Mouse (Mus musculus): Measurements from ENCODE around the gene Grk1. TPM values are rescaled to one million over a fixed set of nuclear protein-coding genes. Genes with fewer than 3 reads are reported as not detected.

Gene Grk1
- not detected in 2 replicates for polyA plus RNA-seq (2012; rRNA removed; ENCODE audit: low replicate concordance)

GRCm38 (mm10) chr8:13404666-13405131 is at the start of gene Grk1:
Grk1 (plus strand) TSS chr8:13405081.

GRCm38 (mm10) chr8:13396725-13397124 is 8.2 kb upstream of the Grk1 start, which contains the start of gene Atp4b:
Atp4b (minus strand) TSS chr8:13396825.

GRCm38 (mm10) chr8:13434889-13435288 is 30.0 kb downstream of the Grk1 start, which contains the start of gene Tmem255b:
Tmem255b (plus strand) TSS chr8:13435189.

Other genes with a start within 250 kb of the Grk1 start
- 250 and 529 TPM in 2 replicates for gene Lamp1, start 245.9 kb upstream of the Grk1 start, polyA plus RNA-seq (2012; rRNA removed; ENCODE audit: low replicate concordance)
- gene Grtp1, start 204.5 kb upstream of the Grk1 start, polyA plus RNA-seq (2012; rRNA removed; ENCODE audit: low replicate concordance) = 25.9 and 43.3 TPM in 2 replicates
- gene Adprhl1, start 150.9 kb upstream of the Grk1 start, polyA plus RNA-seq (2012; rRNA removed; ENCODE audit: low replicate concordance) = not detected in 2 replicates
- 6.5 and 10.2 TPM in 2 replicates for gene Dcun1d2, start 117.0 kb upstream of the Grk1 start, polyA plus RNA-seq (2012; rRNA removed; ENCODE audit: low replicate concordance)
- 27.8 and 28.0 TPM in 2 replicates for gene Tmco3, start 116.9 kb upstream of the Grk1 start, polyA plus RNA-seq (2012; rRNA removed; ENCODE audit: low replicate concordance)
- 11.5 and 16.6 TPM in 2 replicates for gene Tfdp1, start 66.3 kb upstream of the Grk1 start, polyA plus RNA-seq (2012; rRNA removed; ENCODE audit: low replicate concordance)
- 0.15 and 0.43 TPM in 2 replicates for gene Atp4b, start 8.3 kb upstream of the Grk1 start, polyA plus RNA-seq (2012; rRNA removed; ENCODE audit: low replicate concordance)
- 10.1 and 11.1 TPM in 2 replicates for gene Tmem255b, start 30.1 kb downstream of the Grk1 start, polyA plus RNA-seq (2012; rRNA removed; ENCODE audit: low replicate concordance)
- 48.5 and 55.4 TPM in 2 replicates for gene Gas6, start 89.4 kb downstream of the Grk1 start, polyA plus RNA-seq (2012; rRNA removed; ENCODE audit: low replicate concordance)
- 0.11 and 0.15 TPM in 2 replicates for gene 1700029H14Rik, start 157.4 kb downstream of the Grk1 start, polyA plus RNA-seq (2012; rRNA removed; ENCODE audit: low replicate concordance)